Mouse (Mus musculus) thymus, adult 2 months (tissue): ENCODE data around the gene Spaca9.

Experiments
- CTCF ChIP-seq: fragments of 200-500 bp; IDR thresholded peaks from 2 replicates; pipeline ENCODE4 v1.5.1; 2012; ENCODE audit warnings: mild to moderate bottlenecking, control low read depth, low read length, moderate library complexity, borderline replicate concordance; ENCODE audit not compliant: control insufficient read depth, poor library complexity, insufficient read depth; ENCODE audit errors: extremely low read depth
- POLR2A ChIP-seq: fragments of 200-500 bp; IDR thresholded peaks from 2 replicates; pipeline ENCODE4 v1.6.1; 2012; ENCODE audit warnings: mild to moderate bottlenecking, low read length, control low read depth, moderate library complexity; ENCODE audit not compliant: control insufficient read depth, poor library complexity, insufficient read depth; ENCODE audit errors: extremely low read depth

DNA sequence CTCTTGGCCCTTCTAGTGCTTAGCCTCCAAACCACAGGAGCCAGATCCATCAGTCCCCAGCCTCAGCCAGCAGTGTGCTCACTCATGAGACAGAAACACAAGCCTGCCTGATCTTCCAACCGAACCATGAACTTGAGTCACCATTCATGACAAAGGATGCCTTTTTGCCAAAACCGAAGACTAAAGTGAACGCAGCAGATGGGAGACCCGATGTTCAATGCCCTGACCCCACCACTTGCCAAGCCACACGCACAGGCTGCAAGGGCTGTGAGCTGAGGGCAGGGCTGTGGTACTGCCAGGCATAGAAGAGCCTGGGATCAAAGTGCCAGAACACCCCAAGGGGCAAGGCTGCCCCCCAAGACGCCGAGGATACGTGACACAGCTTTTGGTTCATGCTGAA lies 13.5 kb upstream of the Spaca9 start:
- TF ChIP-seq POLR2A (no peak), CTCF (no peak)
